Mouse (Mus musculus) adrenal gland, adult 2 months (tissue): ENCODE measurements around the gene Ccdc107. TPM values are rescaled to one million over a fixed set of nuclear protein-coding genes. Genes with fewer than 3 reads are reported as not detected.
A peak's percentile ranks its signal among the peaks of the same experiment; 100 is the strongest.

Experiments used
- DNase-seq: peaks from one replicate; pipeline ENCODE4 v3.0.0; 2021
- polyA plus RNA-seq: library from polyadenylated mRNA; depleted of rRNA; stranded (reverse); fragments of >200 nt; gene quantifications from 2 replicates; pipeline ENCODE4 v1.2.3, GENCODE M21; 2012; rRNA removed
- total RNA-seq, 2 experiments: library from RNA; stranded (reverse); gene quantifications; 2 replicates each; pipeline ENCODE4 v1.2.3; 2021

Ccdc107 gene
- total and polyA plus RNA-seq, 3 experiments, result 54.5 to 376 (median 69.2) TPM

GRCm38 (mm10) chr4:43511675-43512454 lies 19.2 kb downstream of the Ccdc107 start:
- DNase-seq, result no peak

- DNase-seq, result no peak
Measured at GRCm38 (mm10) chr4:43512653-43513052, 20.0 kb downstream of the Ccdc107 start.

DNA sequence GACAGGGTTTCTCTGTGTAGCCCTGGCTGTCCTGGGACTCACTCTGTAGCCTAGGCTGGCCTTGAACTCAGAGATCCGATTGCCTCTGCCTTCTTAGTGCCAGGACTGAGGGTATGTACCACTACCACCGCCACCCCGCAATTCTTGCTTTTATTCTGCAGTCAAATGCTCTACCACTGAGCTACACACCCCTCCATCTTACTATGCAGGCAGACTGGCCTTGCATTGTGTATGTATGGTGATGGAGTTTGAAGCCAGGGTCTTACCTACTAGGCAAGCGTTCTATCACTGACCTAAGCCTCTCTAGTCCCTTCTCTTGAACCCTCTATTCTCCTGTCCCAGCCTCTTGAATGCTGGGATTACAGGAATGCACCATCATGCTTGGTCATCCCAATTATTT lies 20.6 kb downstream of the Ccdc107 start:
- no peak for DNase-seq

- no peak for DNase-seq
Measured at GRCm38 (mm10) chr4:43513791-43514190, 21.1 kb downstream of the Ccdc107 start.

GRCm38 (mm10) chr4:43515764-43516708 lies 23.3 kb downstream of the Ccdc107 start:
- peak; percentile 51 for DNase-seq

DNA sequence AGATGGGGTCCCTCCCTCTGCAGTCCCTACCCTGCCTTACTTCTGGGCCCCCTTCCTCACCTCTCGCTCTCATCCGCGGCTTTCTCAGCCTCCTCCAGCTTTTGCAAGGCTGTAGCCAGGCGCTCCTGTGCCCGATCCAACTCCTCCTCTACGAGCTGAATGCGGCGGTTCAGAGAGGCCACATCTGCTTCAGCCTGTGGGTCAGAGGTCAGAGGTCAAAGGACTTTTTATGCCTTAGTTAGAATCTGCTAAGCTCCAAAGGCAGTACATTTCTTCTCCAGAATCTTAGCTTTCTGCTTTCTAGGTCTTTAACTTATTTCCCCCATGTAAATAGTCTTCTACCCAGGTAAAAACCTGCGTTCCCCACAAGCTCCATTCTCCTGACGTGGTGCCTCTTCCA lies 26.9 kb downstream of the Ccdc107 start:
- DNase-seq, result no peak

DNA sequence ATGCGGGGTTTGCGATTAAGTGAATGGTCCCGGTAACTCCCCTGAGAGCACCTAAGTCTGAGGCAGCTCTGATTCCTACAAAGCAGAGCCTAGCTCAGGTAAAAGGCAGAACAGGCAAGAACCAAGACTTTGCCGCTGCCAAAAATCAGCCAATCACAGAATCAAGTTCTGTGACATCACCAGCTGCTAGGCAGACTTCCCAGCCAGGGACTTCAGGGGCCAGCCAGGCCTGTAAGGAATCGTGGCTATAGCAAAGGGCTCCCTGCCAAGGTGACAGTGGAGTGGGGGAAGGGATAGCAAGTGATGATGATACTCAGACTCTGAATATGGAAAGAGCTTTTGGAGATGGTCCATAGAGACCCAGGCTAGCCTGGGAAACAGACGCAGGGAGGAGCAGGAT lies 27.3 kb downstream of the Ccdc107 start:
- peak; percentile 89 for DNase-seq

- DNase-seq, result no peak
Measured at GRCm38 (mm10) chr4:43527880-43528279, 35.2 kb downstream of the Ccdc107 start.

GRCm38 (mm10) chr4:43528487-43528886 lies 35.8 kb downstream of the Ccdc107 start:
- no peak for DNase-seq

DNA sequence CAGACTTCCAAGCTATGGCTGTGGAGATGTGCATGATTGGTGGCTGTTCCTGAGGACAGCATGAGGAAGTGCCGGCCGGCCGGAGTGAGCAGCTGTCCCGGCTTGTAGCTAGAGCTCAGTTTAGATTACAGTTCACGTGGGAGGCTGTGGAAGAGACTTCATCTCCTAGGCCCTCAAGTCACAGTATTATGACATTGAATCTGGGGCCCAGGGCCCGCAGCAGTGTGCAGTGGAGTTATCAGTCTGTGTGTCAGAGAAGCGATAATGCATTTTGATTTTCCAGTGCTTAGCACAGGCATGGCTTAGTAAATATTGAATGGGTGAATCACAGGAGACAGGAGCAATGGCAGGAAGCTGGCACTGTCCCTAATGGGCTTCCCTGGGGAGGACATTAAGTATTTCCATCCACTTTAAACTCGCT lies 37.4 kb downstream of the Ccdc107 start:
- peak; percentile 68 for DNase-seq

DNA sequence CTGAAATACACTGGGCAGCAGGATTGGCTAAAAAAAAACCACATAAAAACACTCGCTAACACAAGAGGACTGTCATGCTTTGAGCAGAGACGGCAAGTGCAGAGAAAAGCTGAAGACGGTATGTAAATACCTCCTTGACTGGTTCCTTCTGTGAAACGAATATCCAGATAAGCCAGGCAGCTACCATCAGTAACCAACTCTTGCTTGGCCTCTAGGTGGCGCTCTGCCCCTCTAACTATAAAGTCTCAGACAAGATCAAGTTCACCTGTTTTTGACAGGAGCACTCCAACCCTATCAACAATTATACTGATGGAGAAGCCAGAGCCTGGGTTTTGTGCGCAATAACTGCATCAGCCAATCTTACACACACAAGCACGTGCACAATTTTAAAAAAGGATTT lies 37.9 kb downstream of the Ccdc107 start:
- peak; percentile 78 for DNase-seq

GRCm38 (mm10) chr4:43533270-43533669 lies 40.6 kb downstream of the Ccdc107 start:
- peak; percentile 92 for DNase-seq

DNA sequence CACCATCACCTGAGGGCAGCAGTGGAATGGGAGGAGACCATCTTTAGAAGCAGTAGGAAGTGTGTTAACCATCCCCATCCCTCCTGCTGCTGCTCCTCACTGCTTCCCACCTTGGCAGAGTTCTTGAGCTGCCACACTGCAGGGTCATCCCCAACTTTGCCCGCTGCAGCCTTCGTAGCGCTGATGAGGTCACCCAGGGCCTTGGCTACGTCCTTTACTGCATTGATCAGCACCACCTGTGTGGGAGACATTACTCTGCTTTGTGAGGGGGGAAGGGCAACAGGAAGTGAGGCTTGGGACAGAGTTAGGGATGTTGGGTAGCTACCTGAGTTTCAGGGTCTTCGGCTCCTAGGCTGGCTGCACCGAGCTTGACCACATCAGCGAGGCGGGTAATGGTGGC lies 42.9 kb downstream of the Ccdc107 start:
- peak; percentile 62 for DNase-seq

DNA sequence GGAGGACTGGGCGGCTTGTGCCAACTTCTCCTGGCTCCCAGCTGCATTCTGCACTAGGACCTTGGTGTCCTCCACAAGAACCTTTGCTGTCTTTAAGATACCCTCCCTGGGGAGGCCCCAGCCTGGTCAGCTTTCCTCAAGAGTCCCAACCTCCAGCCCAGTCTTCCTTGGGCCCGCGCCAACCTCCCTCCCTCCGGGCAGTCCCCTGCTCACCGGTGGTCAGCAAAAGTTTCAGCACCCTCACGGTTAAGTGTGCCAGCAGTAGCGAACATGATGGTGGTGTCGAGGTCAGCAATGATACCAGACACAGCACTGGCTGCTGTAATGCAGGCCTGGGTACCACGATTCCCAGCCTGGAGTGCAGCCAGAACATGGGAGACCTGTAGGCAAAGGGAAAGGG lies 43.3 kb downstream of the Ccdc107 start:
- DNase-seq, result no peak

DNA sequence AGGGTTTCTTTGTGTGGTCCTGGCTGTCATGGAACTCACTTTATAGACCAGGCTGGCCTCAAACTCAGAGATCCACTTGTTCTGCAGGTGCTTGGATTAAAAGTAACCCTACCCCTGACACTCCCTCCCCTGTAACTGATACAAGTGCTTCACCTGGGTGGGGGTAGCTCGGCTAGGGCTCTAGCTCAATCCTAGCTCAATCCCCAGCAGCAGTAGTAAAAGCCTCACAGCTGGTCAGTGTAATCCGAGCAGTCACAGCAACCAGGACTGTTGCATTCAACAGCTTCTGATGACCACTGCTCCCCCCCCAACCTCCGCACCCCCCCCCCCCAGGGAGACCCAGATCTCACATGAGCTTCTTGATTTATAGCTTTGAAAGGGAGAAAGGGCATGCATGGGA lies 49.3 kb downstream of the Ccdc107 start:
- DNase-seq, result no peak

Other genes with a start within 250 kb of the Ccdc107 start
- gene Atp8b5, start 225.7 kb upstream of the Ccdc107 start, total RNA-seq, result under 1 TPM; 0.37 to 0.45 TPM
- 0.15 and 0.21 TPM in 2 replicates for gene Atp8b5, start 225.7 kb upstream of the Ccdc107 start, polyA plus RNA-seq
- 10 to 100 TPM; 38.0 to 44.3 TPM for gene Rusc2, start 110.9 kb upstream of the Ccdc107 start, total RNA-seq
- gene Rusc2, start 110.9 kb upstream of the Ccdc107 start, polyA plus RNA-seq, result 37.9 and 49.6 TPM in 2 replicates
- not detected for gene Fam166b, start 63.8 kb upstream of the Ccdc107 start, total RNA-seq
- gene Fam166b, start 63.8 kb upstream of the Ccdc107 start, polyA plus RNA-seq, result 0.52 TPM in 1 of 2 replicates, not detected in the other
- gene Tesk1, start 51.0 kb upstream of the Ccdc107 start, total RNA-seq, result 10 to 100 TPM; 60.1 to 73.3 TPM
- 124 and 142 TPM in 2 replicates for gene Tesk1, start 51.0 kb upstream of the Ccdc107 start, polyA plus RNA-seq
- 1 to 10 TPM; 3.0 to 3.3 TPM for gene Cd72, start 38.3 kb upstream of the Ccdc107 start, total RNA-seq
- gene Cd72, start 38.3 kb upstream of the Ccdc107 start, polyA plus RNA-seq, result 3.3 and 3.7 TPM in 2 replicates
- not detected for gene Sit1, start 9.2 kb upstream of the Ccdc107 start, total RNA-seq
- 0.28 and 0.73 TPM in 2 replicates for gene Sit1, start 9.2 kb upstream of the Ccdc107 start, polyA plus RNA-seq
- 1 to 10 TPM; 1.0 to 2.1 TPM for gene Arhgef39, start 6.8 kb downstream of the Ccdc107 start, total RNA-seq
- 4.8 and 6.6 TPM in 2 replicates for gene Arhgef39, start 6.8 kb downstream of the Ccdc107 start, polyA plus RNA-seq
- gene Car9, start 14.1 kb downstream of the Ccdc107 start, total RNA-seq, result under 1 TPM; 0.17 to 0.28 TPM
- 0.57 and 1.4 TPM in 2 replicates for gene Car9, start 14.1 kb downstream of the Ccdc107 start, polyA plus RNA-seq
- gene Tpm2, start 30.9 kb downstream of the Ccdc107 start, total RNA-seq, result 100 to 1,000 TPM in 1 of 2 experiments, 10 to 100 TPM in 1; 43.3 to 120 TPM
- 21.1 and 34.6 TPM in 2 replicates for gene Tpm2, start 30.9 kb downstream of the Ccdc107 start, polyA plus RNA-seq
- gene Creb3, start 69.4 kb downstream of the Ccdc107 start, total RNA-seq, result 100 to 1,000 TPM; 123 to 178 TPM
- gene Creb3, start 69.4 kb downstream of the Ccdc107 start, polyA plus RNA-seq, result 178 and 207 TPM in 2 replicates
- gene Tln1, start 69.8 kb downstream of the Ccdc107 start, total RNA-seq, result 100 to 1,000 TPM; 167 to 207 TPM
- gene Tln1, start 69.8 kb downstream of the Ccdc107 start, polyA plus RNA-seq, result 132 and 174 TPM in 2 replicates
- 10 to 100 TPM; 47.1 to 50.7 TPM for gene Rgp1, start 85.8 kb downstream of the Ccdc107 start, total RNA-seq
- 50.1 and 57.4 TPM in 2 replicates for gene Rgp1, start 85.8 kb downstream of the Ccdc107 start, polyA plus RNA-seq
- 10 to 100 TPM in 1 of 2 experiments, 1 to 10 TPM in 1; 6.8 to 13.0 TPM for gene Gba2, start 86.0 kb downstream of the Ccdc107 start, total RNA-seq
- 13.4 and 13.9 TPM in 2 replicates for gene Gba2, start 86.0 kb downstream of the Ccdc107 start, polyA plus RNA-seq
- gene Msmp, start 91.6 kb downstream of the Ccdc107 start, total RNA-seq, result 1 to 10 TPM; 1.2 to 3.0 TPM
- 0.94 and 1.5 TPM in 2 replicates for gene Msmp, start 91.6 kb downstream of the Ccdc107 start, polyA plus RNA-seq
- gene Npr2, start 139.0 kb downstream of the Ccdc107 start, total RNA-seq, result 10 to 100 TPM; 23.3 to 36.1 TPM
- 34.1 and 38.0 TPM in 2 replicates for gene Npr2, start 139.0 kb downstream of the Ccdc107 start, polyA plus RNA-seq
- gene Spag8, start 160.7 kb downstream of the Ccdc107 start, total RNA-seq, result under 1 TPM; 0.26 to 0.45 TPM
- gene Spag8, start 160.7 kb downstream of the Ccdc107 start, polyA plus RNA-seq, result 1.2 and 2.2 TPM in 2 replicates
- gene Hint2, start 163.6 kb downstream of the Ccdc107 start, total RNA-seq, result 10 to 100 TPM; 48.8 to 96.9 TPM
- gene Hint2, start 163.6 kb downstream of the Ccdc107 start, polyA plus RNA-seq, result 78.7 and 106 TPM in 2 replicates
- 1 to 10 TPM; 4.6 to 5.0 TPM for gene Tmem8b, start 176.1 kb downstream of the Ccdc107 start, total RNA-seq
- gene Tmem8b, start 176.1 kb downstream of the Ccdc107 start, polyA plus RNA-seq, result 14.7 and 17.5 TPM in 2 replicates
- gene Fam221b, start 176.2 kb downstream of the Ccdc107 start, total RNA-seq, result under 1 TPM; 0.23 to 0.24 TPM
- not detected in 2 replicates for gene Fam221b, start 176.2 kb downstream of the Ccdc107 start, polyA plus RNA-seq
- gene Olfr70, start 207.9 kb downstream of the Ccdc107 start, total RNA-seq, result not detected
- gene Olfr70, start 207.9 kb downstream of the Ccdc107 start, polyA plus RNA-seq, result not detected in 2 replicates
- gene Olfr71, start 217.4 kb downstream of the Ccdc107 start, total RNA-seq, result not detected
- gene Olfr71, start 217.4 kb downstream of the Ccdc107 start, polyA plus RNA-seq, result not detected in 2 replicates
- 1 to 10 TPM; 2.2 to 3.9 TPM for gene Hrct1, start 234.3 kb downstream of the Ccdc107 start, total RNA-seq
- 8.1 and 14.2 TPM in 2 replicates for gene Hrct1, start 234.3 kb downstream of the Ccdc107 start, polyA plus RNA-seq
- gene Spaar, start 237.1 kb downstream of the Ccdc107 start, total RNA-seq, result 1 to 10 TPM; 1.5 to 2.4 TPM
- gene Spaar, start 237.1 kb downstream of the Ccdc107 start, polyA plus RNA-seq, result 2.0 and 2.6 TPM in 2 replicates